Mouse (Mus musculus): ENCODE measurements around the gene Acvr1.

The Acvr1 gene

GRCm38 (mm10) chr2:58520727-58521126 is 46.2 kb downstream of the Acvr1 start:
- no peak for DNase-seq (ENCODE audit: low spot score)

- DNase-seq (ENCODE audit: low spot score), result no peak
Observed at GRCm38 (mm10) chr2:58518517-58518916, 48.4 kb downstream of the Acvr1 start.

GRCm38 (mm10) chr2:58516920-58517319 is 50.0 kb downstream of the Acvr1 start:
- no peak for DNase-seq (ENCODE audit: low spot score)

GRCm38 (mm10) chr2:58516000-58516399 is 51.0 kb downstream of the Acvr1 start:
- no peak for DNase-seq (ENCODE audit: low spot score)

- no peak for DNase-seq (ENCODE audit: low spot score)
Observed at GRCm38 (mm10) chr2:58514489-58514888, 52.5 kb downstream of the Acvr1 start.

GRCm38 (mm10) chr2:58513212-58513611 is 53.7 kb downstream of the Acvr1 start:
- DNase-seq (ENCODE audit: low spot score), result no peak

- no peak for DNase-seq (ENCODE audit: low spot score)
Observed at GRCm38 (mm10) chr2:58510192-58510591, 56.8 kb downstream of the Acvr1 start.

- no peak for DNase-seq (ENCODE audit: low spot score)
Observed at GRCm38 (mm10) chr2:58505306-58506090, 61.5 kb downstream of the Acvr1 start.

- DNase-seq (ENCODE audit: low spot score), result no peak
Observed at GRCm38 (mm10) chr2:58496647-58497410, 70.1 kb downstream of the Acvr1 start.

- DNase-seq (ENCODE audit: low spot score), result no peak
Observed at GRCm38 (mm10) chr2:58495271-58495670, 71.7 kb downstream of the Acvr1 start.

GRCm38 (mm10) chr2:58493685-58494635 is 73.0 kb downstream of the Acvr1 start:
- no peak for DNase-seq (ENCODE audit: low spot score)

- no peak for DNase-seq (ENCODE audit: low spot score)
Observed at GRCm38 (mm10) chr2:58489275-58489674, 77.7 kb downstream of the Acvr1 start.

GRCm38 (mm10) chr2:58488404-58488803 is 78.6 kb downstream of the Acvr1 start:
- DNase-seq (ENCODE audit: low spot score), result no peak

GRCm38 (mm10) chr2:58487279-58487560 is 79.7 kb downstream of the Acvr1 start:
- DNase-seq (ENCODE audit: low spot score), result no peak

- DNase-seq (ENCODE audit: low spot score), result no peak
Observed at GRCm38 (mm10) chr2:58486441-58487278, 80.3 kb downstream of the Acvr1 start.

GRCm38 (mm10) chr2:58485683-58486082 is 81.3 kb downstream of the Acvr1 start:
- DNase-seq (ENCODE audit: low spot score), result no peak

- no peak for DNase-seq (ENCODE audit: low spot score)
Observed at GRCm38 (mm10) chr2:58485152-58485551, 81.8 kb downstream of the Acvr1 start.

- DNase-seq (ENCODE audit: low spot score), result no peak
Observed at GRCm38 (mm10) chr2:58484284-58484965, 82.5 kb downstream of the Acvr1 start.

GRCm38 (mm10) chr2:58481450-58482100 is 85.4 kb downstream of the Acvr1 start:
- DNase-seq (ENCODE audit: low spot score), result no peak

GRCm38 (mm10) chr2:58480764-58481163 is 86.2 kb downstream of the Acvr1 start:
- no peak for DNase-seq (ENCODE audit: low spot score)

All from embryo, embryonic 10 days (tissue).